Mouse (Mus musculus): ENCODE measurements around the gene Cutal.

DNA sequence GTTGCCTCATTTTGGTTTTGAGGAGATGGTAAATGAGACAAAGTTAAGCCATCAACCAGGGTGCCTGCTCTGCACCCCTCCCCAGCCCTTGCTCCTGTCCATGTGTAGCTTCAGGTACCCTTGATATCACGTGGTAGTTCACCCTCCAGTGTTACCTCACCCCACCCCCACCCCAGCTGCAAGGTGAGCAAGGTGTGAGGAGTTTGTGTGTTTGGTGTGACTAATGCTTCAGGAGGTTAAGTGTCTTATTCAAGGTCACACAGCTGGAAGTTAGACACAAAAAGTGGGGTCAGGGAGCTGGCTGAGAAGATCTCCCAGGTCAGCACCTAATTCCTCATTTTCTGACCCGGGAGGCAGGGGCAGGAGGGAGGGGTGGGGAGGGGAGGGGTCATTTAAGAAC is 48.5 kb downstream of the Cutal start:
- no peak for TF ChIP-seq MYOD1 (IDR thresholded peaks at IDR 0.05; ENCODE audit: control insufficient read depth in 1 of 3, insufficient read length in 2 of 3, low read depth in 2 of 3)
- no peak for TF ChIP-seq POLR2A (IDR thresholded peaks at IDR 0.05; ENCODE audit: insufficient read length, low read depth)

Data from myocyte (in vitro differentiated cells).